Mouse (Mus musculus) left cerebral cortex, postnatal 25 days (tissue): ENCODE measurements at regions not wholly inside any gene's neighbourhood (a gene's known extent, or its start where the extent isn't known, plus 50 kb on each side); places are given as distances from the start of the nearest gene placed in this dataset.

Experiments used
- DNase-seq, 2 experiments: peaks; one replicate each; pipeline ENCODE4 v3.0.0; 2022; ENCODE audit warnings: low spot score in 2 of 2, mixed read lengths in 1 of 2
- intact Hi-C: fragments of 180-260 bp; cut with DNase I; formaldehyde crosslinking; loops from one replicate; pipeline ENCODE4 v1.15.1; 2025

DNA sequence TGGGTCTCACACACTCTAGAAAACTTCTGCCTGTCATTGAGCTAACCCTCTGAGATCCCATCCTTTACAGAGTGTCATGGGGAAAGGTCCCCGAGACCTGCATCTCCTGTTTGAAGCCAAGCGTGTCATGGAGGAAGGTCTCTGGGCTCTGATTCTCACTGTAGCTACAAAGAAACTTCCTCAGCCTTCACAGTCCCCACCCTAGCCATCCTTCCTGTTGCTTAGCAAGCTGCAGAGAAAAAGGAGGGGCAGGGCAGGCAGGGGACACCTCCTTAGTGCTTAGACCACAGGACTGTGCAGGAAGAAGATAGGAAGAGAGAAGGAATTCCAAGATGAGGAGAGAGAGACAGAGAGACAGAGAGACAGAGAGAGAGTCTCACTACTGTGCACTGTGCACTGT lies 74.6 kb upstream of the Tgfbr2 start:
- intact Hi-C loops, result no loop called here
- no peak for DNase-seq

DNA sequence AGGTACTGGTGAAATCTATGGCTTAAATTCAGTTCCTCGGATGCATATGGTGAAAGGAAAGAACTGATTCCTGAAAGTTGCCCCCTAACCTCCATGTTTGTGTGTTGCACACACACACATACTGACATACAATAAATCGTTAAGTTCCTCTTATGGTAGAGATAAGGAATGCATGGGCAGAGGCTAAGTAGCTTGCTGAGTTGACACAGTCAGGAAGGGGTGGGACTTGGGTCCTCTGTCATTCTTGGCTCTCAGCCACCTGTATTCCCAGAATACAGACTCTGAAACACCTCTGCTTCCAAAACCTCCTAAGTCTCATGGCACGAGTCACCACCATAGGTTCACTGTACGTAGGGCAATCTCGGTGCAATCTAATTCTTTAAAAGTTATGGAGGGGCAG lies 70.0 kb upstream of the Tgfbr2 start:
- no peak for DNase-seq
- intact Hi-C loops, result no loop called here

DNA sequence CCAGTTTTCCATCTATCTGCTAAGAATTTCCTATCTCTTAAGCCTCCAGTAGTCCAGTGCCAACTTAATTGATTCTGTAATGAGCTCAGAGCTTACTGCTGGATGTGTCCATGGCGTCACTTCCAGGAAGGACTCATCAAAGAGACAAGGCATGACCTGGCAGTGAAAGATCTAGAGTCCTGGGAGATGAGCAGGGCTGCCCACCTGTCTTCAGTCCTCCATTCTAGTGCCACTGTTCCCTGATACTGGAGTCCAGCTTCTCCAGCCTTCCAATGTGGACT lies 69.4 kb upstream of the Tgfbr2 start:
- DNase-seq, result no peak
- intact Hi-C loops, result no loop called here

DNA sequence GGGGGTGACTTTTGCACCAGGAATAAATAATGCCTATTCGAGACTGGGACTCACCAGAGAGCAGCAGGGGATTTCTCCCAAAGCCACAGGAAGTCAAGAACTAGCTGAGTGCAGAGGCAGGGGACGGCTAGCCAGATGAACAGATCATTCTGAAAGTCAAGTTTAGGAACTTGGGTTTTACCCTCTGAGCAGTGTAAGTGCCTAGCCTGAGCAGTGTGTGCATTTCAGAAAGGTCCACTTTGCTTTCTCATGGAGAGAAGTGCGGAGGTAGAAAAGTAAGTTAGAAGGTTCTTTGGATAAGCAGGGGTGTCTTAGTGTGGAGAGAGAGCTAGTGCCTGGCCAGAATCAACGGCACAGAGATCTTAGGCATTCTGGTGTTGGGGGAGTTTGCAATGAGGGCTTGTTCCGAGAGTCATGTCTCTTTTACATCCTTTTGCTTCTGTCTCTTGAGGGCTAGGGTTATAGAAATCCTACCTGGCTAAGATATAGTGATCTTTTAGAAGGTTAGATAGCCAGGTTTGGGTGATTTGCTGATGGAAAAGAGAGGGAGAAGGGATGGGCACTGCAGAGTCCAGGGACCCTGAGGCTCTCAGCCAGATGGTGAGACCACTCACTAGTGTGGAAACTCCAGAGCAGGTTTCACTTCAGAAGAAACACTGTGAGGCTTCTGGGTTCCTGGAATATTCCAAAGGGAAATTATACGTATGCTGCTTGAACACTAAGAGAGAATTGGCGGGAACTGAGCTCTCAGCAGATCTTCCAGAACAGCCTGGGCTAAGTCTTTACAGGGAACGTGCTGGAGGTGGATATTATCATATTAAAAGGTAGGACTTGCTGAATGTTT lies 68.8 kb upstream of the Tgfbr2 start:
- intact Hi-C loops, result no loop called here
- DNase-seq, result no peak

DNA sequence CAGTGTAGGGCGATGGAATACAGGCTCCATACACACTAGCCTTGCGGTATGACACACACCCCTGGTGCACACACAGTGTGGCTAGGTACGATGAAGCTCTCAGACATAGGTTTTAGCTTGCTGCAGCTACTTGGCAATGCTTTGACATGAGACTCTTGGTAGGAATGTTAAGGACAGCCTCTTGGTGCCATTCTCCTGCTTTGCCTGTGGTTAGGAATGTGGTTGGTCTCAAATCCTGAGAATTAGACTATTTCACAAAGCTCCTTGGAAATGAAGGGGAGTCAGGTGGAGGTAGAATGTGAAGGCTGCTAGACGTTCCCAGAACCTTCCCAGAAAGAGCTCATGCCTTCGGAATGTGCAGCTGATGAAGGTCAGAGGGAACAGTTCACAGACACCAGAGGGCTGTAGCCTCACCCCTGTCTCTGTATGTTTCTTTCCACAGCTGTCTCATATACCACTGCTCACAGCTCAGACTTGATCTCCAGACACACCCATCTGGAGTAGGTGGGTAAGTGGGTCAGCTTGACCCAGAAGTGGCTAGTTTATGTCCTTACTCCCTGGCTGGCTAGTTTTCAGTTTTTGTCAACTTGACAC lies 66.9 kb upstream of the Tgfbr2 start:
- intact Hi-C loops, result no loop called here
- no peak for DNase-seq

DNA sequence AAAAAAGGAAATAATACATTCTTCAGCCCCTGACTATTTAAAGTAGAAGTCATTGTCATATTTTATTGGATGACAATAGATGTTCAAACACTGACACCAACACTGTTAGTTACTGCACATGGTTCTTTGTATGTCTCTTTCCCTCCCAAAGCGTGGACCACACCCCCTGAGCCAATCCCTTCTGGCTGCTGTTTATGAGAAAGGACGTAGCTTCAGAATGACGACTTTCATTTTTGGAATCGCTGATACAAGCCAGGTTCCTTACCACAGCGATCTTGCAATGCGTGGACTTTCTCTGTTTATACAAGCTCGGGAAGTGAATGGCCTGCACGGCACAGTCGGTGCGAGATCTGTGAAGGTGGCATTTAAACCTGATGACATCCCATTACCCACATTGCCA lies 66.1 kb upstream of the Tgfbr2 start:
- DNase-seq, result no peak
- intact Hi-C loops, result no loop called here

DNA sequence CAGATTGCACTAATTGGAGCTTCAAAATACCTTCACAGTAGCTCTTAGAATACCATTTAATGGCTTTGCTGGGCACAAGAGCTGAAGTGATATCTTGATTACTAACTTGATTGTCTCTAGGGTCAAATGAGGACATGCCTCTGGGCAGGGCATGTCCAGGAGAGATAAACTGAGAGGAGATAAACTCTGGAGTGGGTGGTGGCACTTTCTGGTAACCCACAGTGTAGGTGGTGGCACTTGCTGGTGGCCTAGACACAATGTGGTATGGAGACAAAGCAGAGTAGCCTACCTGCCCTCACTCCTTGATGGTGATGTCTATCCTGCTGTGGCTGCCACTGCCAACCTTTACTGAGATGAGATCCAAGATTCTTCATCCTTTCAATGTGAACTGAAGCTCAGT lies 61.7 kb upstream of the Tgfbr2 start:
- intact Hi-C loops, result no loop called here
- no peak for DNase-seq

DNA sequence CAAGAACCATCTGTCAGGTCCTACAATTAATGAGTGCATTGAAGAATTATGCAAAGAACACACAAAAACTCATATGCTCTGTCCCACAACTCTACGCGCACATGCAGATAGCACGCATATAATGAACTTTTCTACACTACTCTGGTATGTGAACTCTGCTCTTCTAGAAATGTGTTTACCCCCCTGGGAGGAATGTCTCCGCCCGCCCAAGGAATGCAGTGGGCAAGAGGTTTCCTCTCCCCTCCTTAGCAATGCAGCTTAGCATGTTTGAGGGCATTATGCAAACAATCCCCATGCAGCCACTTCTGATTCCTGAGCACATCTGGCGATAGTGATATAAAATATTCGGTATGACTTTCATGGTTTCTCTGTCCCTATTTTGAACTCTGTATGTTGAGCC lies 59.0 kb upstream of the Tgfbr2 start:
- intact Hi-C loops, result no loop called here
- no peak for DNase-seq

DNA sequence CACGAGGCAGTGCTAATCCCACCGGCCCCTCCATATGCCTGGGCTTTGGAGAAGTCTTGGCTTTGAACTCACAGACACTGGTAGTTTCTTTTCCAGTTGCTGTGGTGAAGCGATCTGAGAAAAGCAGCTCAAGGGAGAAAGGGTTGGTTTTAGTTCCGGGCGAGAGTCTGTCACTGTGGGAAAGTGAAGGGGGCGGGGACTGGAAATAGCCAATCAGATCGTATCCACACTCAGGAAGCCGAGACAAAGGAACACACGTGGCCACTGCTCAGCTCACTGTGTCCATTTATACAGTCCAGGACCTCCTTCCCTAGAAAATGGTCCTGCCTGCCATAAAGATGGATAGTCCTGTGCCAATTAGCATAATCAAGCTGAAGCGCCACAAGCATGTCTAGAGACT lies 57.2 kb upstream of the Tgfbr2 start:
- no peak for DNase-seq
- intact Hi-C loops, result no loop called here

DNA sequence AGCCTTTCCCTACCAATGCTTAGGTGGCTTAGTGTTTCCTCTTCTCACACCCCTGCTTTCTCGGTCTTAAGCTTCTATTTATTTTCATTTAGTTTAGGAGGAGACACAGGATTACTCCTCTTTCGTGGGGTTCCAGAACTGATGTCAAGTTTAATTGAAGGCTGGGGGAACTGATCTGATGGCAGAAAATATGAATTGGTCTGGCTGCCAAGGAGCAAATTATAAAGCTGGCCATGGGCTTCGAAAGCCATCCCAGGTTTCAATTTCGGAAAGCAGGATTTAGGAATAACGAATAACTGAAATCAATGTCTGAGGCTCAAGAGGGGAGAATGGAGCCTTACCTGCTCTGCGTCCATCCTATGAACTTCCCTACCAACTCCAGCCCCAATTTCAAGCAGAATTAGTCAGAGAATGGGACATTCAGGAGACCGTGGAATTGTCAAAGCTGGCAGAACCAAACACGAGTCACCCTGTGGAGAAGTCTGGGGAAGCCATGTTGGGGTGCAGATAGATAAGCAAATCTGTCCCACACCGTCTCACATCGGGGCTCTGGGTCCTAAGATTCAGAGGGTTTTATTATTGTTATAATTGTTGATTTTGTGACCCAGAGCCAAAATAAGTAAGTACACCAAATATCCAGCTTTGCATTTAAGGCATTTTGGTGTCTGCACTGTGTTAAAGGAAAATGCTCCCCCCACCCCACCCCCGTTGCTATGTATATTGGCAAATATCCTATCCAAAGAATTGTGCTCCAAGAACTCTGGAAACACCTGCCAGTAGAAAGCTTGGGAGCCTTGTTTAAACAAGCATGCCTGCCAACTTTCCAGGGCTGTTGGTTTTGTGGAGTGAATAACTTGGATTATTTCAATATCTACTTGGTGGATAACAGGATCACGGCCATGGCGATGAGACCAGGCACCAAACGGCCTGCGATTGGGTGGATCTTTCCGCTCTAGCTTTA lies 56.5 kb upstream of the Tgfbr2 start:
- intact Hi-C loops, result no loop called here
- no peak for DNase-seq

DNA sequence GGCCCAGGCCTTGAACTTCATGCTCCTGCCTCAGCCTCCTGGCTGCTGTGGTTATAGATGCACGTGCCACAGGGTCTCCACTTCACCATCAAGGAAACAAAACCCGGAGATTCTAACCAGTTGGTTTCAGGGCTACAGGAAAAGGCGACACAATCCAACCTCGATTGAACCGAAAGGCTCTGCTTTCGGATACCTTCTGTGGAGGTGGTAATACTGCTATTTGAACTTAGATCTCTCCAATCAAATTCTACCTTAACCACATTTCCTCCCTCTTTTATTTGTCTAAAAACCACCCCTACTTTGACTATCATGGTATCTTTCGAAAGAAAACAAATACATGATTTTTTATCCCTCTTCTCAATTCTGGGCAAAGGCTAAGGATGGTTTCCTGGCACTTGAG lies 55.2 kb upstream of the Tgfbr2 start:
- intact Hi-C loops, result no loop called here
- no peak for DNase-seq

DNA sequence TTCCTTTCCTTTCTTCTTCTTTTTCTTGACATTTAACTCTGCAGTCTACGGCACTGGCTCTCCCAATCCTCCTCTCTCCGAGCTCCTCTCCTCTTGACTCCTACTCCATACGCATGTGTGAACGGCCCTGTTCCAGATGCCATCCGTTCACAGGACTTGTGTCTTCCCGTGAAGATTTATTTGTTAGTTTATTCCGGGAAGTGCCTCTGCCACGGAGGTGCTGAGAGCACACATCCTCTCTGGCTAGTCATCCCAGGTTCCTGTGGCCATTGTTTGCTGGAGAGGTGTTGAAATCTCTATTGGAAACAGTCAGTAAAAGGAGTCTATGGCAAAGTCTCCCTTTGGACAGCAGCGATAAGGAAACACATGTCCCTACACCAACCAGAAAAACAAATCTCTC lies 53.3 kb upstream of the Tgfbr2 start:
- DNase-seq, result no peak
- intact Hi-C loops, result no loop called here

DNA sequence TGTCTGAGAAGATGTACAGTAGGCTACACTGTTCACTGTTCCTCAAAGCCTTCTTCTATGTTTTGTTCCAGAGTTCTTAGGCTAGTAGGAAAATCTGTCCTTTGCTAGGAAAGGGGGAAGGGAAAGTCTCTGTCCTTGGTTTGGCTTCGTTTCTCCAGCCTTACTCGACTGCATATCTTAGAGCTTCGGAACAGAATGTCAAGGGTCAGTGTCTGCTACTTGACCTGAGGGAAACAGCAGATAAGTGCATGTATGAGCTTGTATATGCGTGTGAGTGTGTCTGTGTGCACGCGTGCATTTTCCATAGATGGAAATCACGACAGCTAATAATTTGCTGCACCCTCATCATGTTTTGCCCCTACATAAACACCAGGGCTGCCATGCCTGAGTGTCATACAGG lies 52.6 kb upstream of the Tgfbr2 start:
- no peak for DNase-seq
- intact Hi-C loops, result no loop called here
